Mouse (Mus musculus) limb, embryonic 14.5 days (tissue): ENCODE results near the gene Furin. TPM values are rescaled to one million over a fixed set of nuclear protein-coding genes. Genes with fewer than 3 reads are reported as not detected.

ENCODE experiments used
- ATAC-seq: fragments of 200-750 bp; cut with Nextera tagmentation; 2 replicates; pipeline ENCODE4 v1.8.0; 2017; ENCODE audit warnings: low read depth, moderate number of reproducible peaks, moderate TSS enrichment; ENCODE audit not compliant: low FRiP score
- DNase-seq: peaks from one replicate; pipeline ENCODE4 v3.0.0-alpha.2; 2015; ENCODE audit warnings: low spot score
- H3K27ac ChIP-seq: fragments of 300-500 bp; sonication (generic); replicated peaks from 2 replicates; pipeline ENCODE4 v1.5.1; 2014; ENCODE audit warnings: low read depth, mild to moderate bottlenecking, low read length, moderate library complexity, mixed read lengths
- H3K27me3 ChIP-seq: fragments of 300-500 bp; sonication (generic); 2 replicates; pipeline ENCODE4 v1.6.1; 2014; ENCODE audit warnings: low read length, mixed read lengths; ENCODE audit not compliant: control insufficient read depth, insufficient read depth
- H3K36me3 ChIP-seq: fragments of 300-500 bp; sonication (generic); 2 replicates; pipeline ENCODE4 v1.6.1; 2014; ENCODE audit warnings: mild to moderate bottlenecking, low read length, moderate library complexity, mixed read lengths; ENCODE audit not compliant: control insufficient read depth, insufficient read depth
- H3K4me1 ChIP-seq: fragments of 300-500 bp; sonication (generic); 2 replicates; pipeline ENCODE4 v1.6.1; 2014; ENCODE audit warnings: antibody characterized with exemption, low read length, mixed read lengths; ENCODE audit not compliant: control insufficient read depth, insufficient read depth
- H3K4me2 ChIP-seq: fragments of 300-500 bp; sonication (generic); replicated peaks from 2 replicates; pipeline ENCODE4 v1.6.1; 2014; ENCODE audit warnings: low read depth, mild to moderate bottlenecking, low read length, moderate library complexity; ENCODE audit not compliant: severe bottlenecking
- H3K4me3 ChIP-seq: fragments of 300-500 bp; sonication (generic); replicated peaks from 2 replicates; pipeline ENCODE4 v1.5.1; 2014; ENCODE audit warnings: low read length
- H3K9ac ChIP-seq: fragments of 300-500 bp; sonication (generic); 2 replicates; pipeline ENCODE4 v1.6.1; 2014; ENCODE audit warnings: mild to moderate bottlenecking, low read depth, low read length, moderate library complexity; ENCODE audit not compliant: severe bottlenecking
- H3K9me3 ChIP-seq: fragments of 300-500 bp; sonication (generic); 2 replicates; pipeline ENCODE4 v1.6.1; 2016; ENCODE audit warnings: low read length; ENCODE audit not compliant: control insufficient read depth
- POLR2A ChIP-seq: fragments of 200-500 bp; IDR thresholded peaks from 2 replicates; pipeline ENCODE4 v1.8.0; 2012; ENCODE audit warnings: inconsistent platforms, mild to moderate bottlenecking, moderate library complexity, borderline replicate concordance; ENCODE audit not compliant: insufficient read depth, insufficient read length; ENCODE audit errors: extremely low read depth
- WGBS: fragments of 180-500 bp; shearing (Covaris S2); extraction: QIAGEN DNeasy Blood & Tissue Kit; methylation state at CpG from one replicate; pipeline ENCODE4 v1.1.7; 2014; 5-methylcytosine and 5-hydroxymethylcytosine counted together
- polyA plus RNA-seq, 2 experiments: library from polyadenylated mRNA; depleted of rRNA in 1 of 2; stranded (reverse) in 1 of 2; unstranded in 1 of 2; fragments of >200 nt; fragmentation: Nextera tagmentation in 1 of 2; extraction: Ambion mirVana in 1 of 2; gene quantifications; 2 replicates each; pipeline versions ENCODE4 v1.2.1 to v1.2.3; 2012 to 2014

The Furin gene
- polyA plus RNA-seq, 2 experiments, result 17.0 to 40.5 TPM

DNA sequence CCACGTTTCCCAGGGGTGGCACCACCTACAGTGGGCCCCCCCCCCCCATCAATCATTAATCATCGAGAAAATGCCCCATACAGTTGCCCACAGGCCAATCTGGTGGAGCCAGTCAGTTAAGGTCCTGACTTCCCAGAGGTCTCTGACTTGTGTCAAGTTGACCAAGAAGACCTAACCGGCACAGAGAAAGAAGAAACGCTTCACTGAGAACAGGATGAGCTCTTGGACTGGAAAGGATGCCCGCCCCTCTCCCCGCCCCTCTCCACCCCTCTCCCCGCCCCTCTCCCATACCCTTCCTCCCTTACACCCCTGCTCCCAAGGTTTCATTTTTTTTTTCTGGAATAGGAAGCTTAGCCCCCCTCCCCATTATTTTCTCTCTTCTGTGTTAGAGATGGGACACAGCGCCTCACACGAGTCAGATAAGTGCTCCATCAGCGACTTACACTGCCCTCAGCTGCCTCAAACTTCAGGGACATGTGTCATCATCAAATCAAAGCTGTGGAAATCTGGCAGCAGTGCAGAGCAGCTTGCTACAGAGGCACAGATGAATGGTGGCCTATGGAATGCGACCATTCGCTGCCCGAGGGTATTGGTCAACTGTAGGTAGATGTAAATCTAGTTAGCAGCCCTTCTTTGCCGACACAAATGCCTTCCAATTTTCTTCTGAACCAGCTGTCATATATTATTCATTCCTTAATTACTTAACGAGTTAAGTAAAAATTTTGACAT, 34.0 kb upstream of the Furin start:
- no peaks in the 10 kb centered on the region for H3K9me3 ChIP-seq
- 21% methylated on average over 15 of the region's 15 CpGs for WGBS
- no peaks in the 10 kb centered on the region for H3K27me3 ChIP-seq
- no peak overlapping the region for H3K9ac ChIP-seq
- H3K36me3 ChIP-seq, result no peaks in the 10 kb centered on the region
- H3K4me3 ChIP-seq, result no peak overlapping the region
- DNase-seq (peak; percentile 52), ATAC-seq (0 out of 2 replicates have a peak, but pooled peaks have one; percentile 16)
- peaks cover 27% of the 10 kb centered on the region for H3K4me1 ChIP-seq
- H3K4me2 ChIP-seq, result 0 out of 2 replicates have a peak overlapping the region, but pooled peaks have one; percentile 19
- no peak for TF ChIP-seq POLR2A
- no peak overlapping the region for H3K27ac ChIP-seq

DNA sequence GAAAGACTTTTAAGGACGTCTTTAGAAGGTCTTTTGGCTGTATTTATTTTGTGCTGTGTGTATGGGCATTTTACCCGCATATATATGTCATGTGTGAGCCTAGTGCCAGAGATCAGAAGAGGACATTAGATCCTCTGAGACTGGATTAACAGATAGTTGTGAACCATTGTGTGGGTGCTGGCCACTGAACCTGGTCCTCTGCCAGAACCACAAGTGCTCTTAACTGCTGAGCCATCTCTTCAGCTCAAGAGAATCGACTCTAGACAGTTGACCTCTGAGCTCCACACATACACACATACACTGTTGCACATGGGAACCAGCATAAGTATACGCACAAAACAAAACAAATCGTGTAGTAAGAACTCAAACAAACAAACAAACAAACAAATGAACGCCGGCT, 31.3 kb upstream of the Furin start:
- Histone ChIP-seq H3K27me3 (no peaks in the 10 kb centered on the region), H3K9ac (no peak overlapping the region), H3K9me3 (no peaks in the 10 kb centered on the region), H3K4me3 (no peak overlapping the region), H3K4me2 (no peak overlapping the region), H3K4me1 (peaks cover 10% of the 10 kb centered on the region), H3K27ac (no peak overlapping the region), H3K36me3 (no peaks in the 10 kb centered on the region)
- no peak for TF ChIP-seq POLR2A
- ATAC-seq, result no peak
- WGBS, result 86% methylated on average over 7 of the region's 7 CpGs
- no peak for DNase-seq

- no peak for TF ChIP-seq POLR2A
- 85% methylated on average over 3 of the region's 3 CpGs for WGBS
- H3K9ac ChIP-seq, result no peak overlapping the region
Observed at GRCm38 (mm10) chr7:80435594-80435993, 30.4 kb upstream of the Furin start.

GRCm38 (mm10) chr7:80429661-80430060, 24.4 kb upstream of the Furin start:
- no peaks in the 10 kb centered on the region for H3K27me3 ChIP-seq
- no peak for TF ChIP-seq POLR2A
- no peak overlapping the region for H3K4me3 ChIP-seq
- no peak overlapping the region for H3K27ac ChIP-seq
- ATAC-seq, result no peak
- H3K9ac ChIP-seq, result no peak overlapping the region
- H3K4me2 ChIP-seq, result no peak overlapping the region
- 92% methylated on average over 12 of the region's 12 CpGs for WGBS
- no peaks in the 10 kb centered on the region for H3K9me3 ChIP-seq
- DNase-seq, result no peak
- H3K4me1 ChIP-seq, result no peaks in the 10 kb centered on the region
- H3K36me3 ChIP-seq, result no peaks in the 10 kb centered on the region

More at GRCm38 (mm10) chr7:80435594-80435993, 30.4 kb upstream of the Furin start:
- Histone ChIP-seq H3K27ac (no peak overlapping the region), H3K9me3 (no peaks in the 10 kb centered on the region), H3K4me1 (peaks cover 10% of the 10 kb centered on the region), H3K27me3 (no peaks in the 10 kb centered on the region), H3K4me3 (no peak overlapping the region), H3K36me3 (no peaks in the 10 kb centered on the region), H3K4me2 (no peak overlapping the region)
- DNase-seq (no peak), ATAC-seq (no peak)

GRCm38 (mm10) chr7:80427730-80428129, 22.5 kb upstream of the Furin start:
- Histone ChIP-seq H3K27me3 (no peaks in the 10 kb centered on the region), H3K27ac (no peak overlapping the region), H3K9me3 (no peaks in the 10 kb centered on the region), H3K36me3 (no peaks in the 10 kb centered on the region), H3K4me1 (peaks cover 2% of the 10 kb centered on the region; the same call in 1 of the 2 replicates), H3K4me3 (no peak overlapping the region), H3K9ac (no peak overlapping the region), H3K4me2 (no peak overlapping the region)
- no peak for DNase-seq
- ATAC-seq, result no peak
- WGBS, result 83% methylated on average over 5 of the region's 5 CpGs
- TF ChIP-seq POLR2A, result no peak
